Comparison of ENCODE assay signal across 22 mouse cellular contexts in genomic region chr4:153905511-153905910, GRCm38 (mm10). TPM values are rescaled to one million over a fixed set of nuclear protein-coding genes. Genes with fewer than 3 reads are reported as not detected.
DNase-seq lines count a peak whose midpoint lies in the region; ATAC-seq lines count a peak whose summit lies in the region.
"Had no signal": no experiment of that assay in that cellular context is flagged by ENCODE, and none has a peak within 500 bp of the region (broad histone marks: within the 10 kb centered on the region; RNA-seq: fewer than 3 reads in every experiment).

No protein-coding gene starts in this region.

- H3K36me3 ChIP-seq in heart, embryonic 12.5 days: no peaks in the 10 kb centered on the region
- no peaks in the 10 kb centered on the region for H3K36me3 ChIP-seq in neural tube, embryonic 15.5 days
- H3K36me3 ChIP-seq: embryonic facial prominence, embryonic 13.5 days; hindbrain, embryonic 12.5 days; kidney, embryonic 15.5 days; limb, embryonic 15.5 days; liver, embryonic 15.5 days; midbrain, embryonic 15.5 days had no signal

- H3K27me3 ChIP-seq in heart, embryonic 12.5 days (replicated peaks): 0 out of 2 replicates have a peak, but pooled peaks cover 3% of the 10 kb centered on the region
- 0 out of 2 replicates have a peak, but pooled peaks cover 5% of the 10 kb centered on the region for H3K27me3 ChIP-seq in neural tube, embryonic 15.5 days (replicated peaks)
- H3K27me3 ChIP-seq: embryonic facial prominence, embryonic 13.5 days; kidney, embryonic 15.5 days; limb, embryonic 15.5 days; liver, embryonic 15.5 days; midbrain, embryonic 15.5 days had no signal

- no peak overlapping the region for H3K4me2 ChIP-seq in heart, embryonic 12.5 days
- H3K4me2 ChIP-seq in neural tube, embryonic 15.5 days: no peak overlapping the region
- H3K4me2 ChIP-seq: embryonic facial prominence, embryonic 13.5 days; hindbrain, embryonic 12.5 days; kidney, embryonic 15.5 days; limb, embryonic 15.5 days; liver, embryonic 15.5 days; midbrain, embryonic 15.5 days had no signal

- no peaks in the 10 kb centered on the region; the same call in 1 of the 2 replicates for H3K9me3 ChIP-seq in heart, embryonic 12.5 days (replicated peaks)
- H3K9me3 ChIP-seq in neural tube, embryonic 15.5 days (replicated peaks): no peaks in the 10 kb centered on the region
- H3K9me3 ChIP-seq: embryonic facial prominence, embryonic 13.5 days; hindbrain, embryonic 12.5 days; kidney, embryonic 15.5 days; limb, embryonic 15.5 days; liver, embryonic 15.5 days; midbrain, embryonic 15.5 days had no signal

- no peaks in the 10 kb centered on the region for H3K4me1 ChIP-seq in heart, embryonic 12.5 days (replicated peaks)
- H3K4me1 ChIP-seq in neural tube, embryonic 15.5 days: peaks cover 13% of the 10 kb centered on the region; the same call in 1 of the 2 replicates
- H3K4me1 ChIP-seq: embryonic facial prominence, embryonic 13.5 days; kidney, embryonic 15.5 days; limb, embryonic 15.5 days; liver, embryonic 15.5 days had no signal

- H3K4me3 ChIP-seq in heart, embryonic 12.5 days: no peak overlapping the region
- H3K4me3 ChIP-seq in neural tube, embryonic 15.5 days (replicated peaks): no peak overlapping the region
- H3K4me3 ChIP-seq: embryonic facial prominence, embryonic 13.5 days; hindbrain, embryonic 12.5 days; kidney, embryonic 15.5 days; limb, embryonic 15.5 days; liver, embryonic 15.5 days; midbrain, embryonic 15.5 days had no signal

- peak; percentile 23 for DNase-seq in heart, postnatal 4 days
- DNase-seq in neural tube, embryonic 10.5 days (ENCODE audit: extremely low spot score, low spot score): peak; percentile 21
- DNase-seq in forelimb bud, embryonic 11.5 days (ENCODE audit: low read depth, low spot score): peak; percentile 19
- no peak for DNase-seq in left cerebral cortex, postnatal 25 days (ENCODE audit: low spot score in 2 of 2)
- no peak for DNase-seq in c-Kit-positive CD71-positive TER-119-positive erythroid progenitor cells, embryonic 14.5 days (ENCODE audit: low spot score)
- DNase-seq: adrenal gland, adult 2 months; cerebellum, adult 18-20 months; cerebellum, postnatal 25 days; gastrocnemius, postnatal 36 days; lung, postnatal 10 days; right cerebral cortex, adult 18-20 months; thymus, postnatal 4 days had no signal

- ATAC-seq in heart, embryonic 12.5 days (ENCODE audit: insufficient number of reproducible peaks, low FRiP score): no peak
- ATAC-seq in neural tube, embryonic 15.5 days (ENCODE audit: low FRiP score): no peak
- ATAC-seq: forebrain, embryonic 14.5 days; inflammation-experienced regulatory T-cells, adult 6 months; midbrain, embryonic 15.5 days had no signal

- no peak overlapping the region for H3K27ac ChIP-seq in heart, embryonic 12.5 days (ENCODE audit: poor library complexity, severe bottlenecking)
- no peak overlapping the region for H3K27ac ChIP-seq in neural tube, embryonic 15.5 days (replicated peaks)
- H3K27ac ChIP-seq: embryonic facial prominence, embryonic 13.5 days; hindbrain, embryonic 12.5 days; kidney, embryonic 15.5 days; limb, embryonic 15.5 days; liver, embryonic 15.5 days; midbrain, embryonic 15.5 days had no signal

- WGBS in heart, embryonic 12.5 days: 31% methylated on average over 7 of the region's 7 CpGs
- 50% methylated on average over 7 of the region's 7 CpGs for WGBS in neural tube, embryonic 15.5 days

- H3K9ac ChIP-seq in heart, embryonic 12.5 days: no peak overlapping the region
- H3K9ac ChIP-seq in neural tube, embryonic 15.5 days (replicated peaks): no peak overlapping the region
- H3K9ac ChIP-seq: embryonic facial prominence, embryonic 13.5 days; hindbrain, embryonic 12.5 days; kidney, embryonic 15.5 days; limb, embryonic 15.5 days; liver, embryonic 15.5 days; midbrain, embryonic 15.5 days had no signal

- intact Hi-C loops in left cerebral cortex, postnatal 25 days (cut with DNase I): no loop called here

RNA-seq across cellular contexts. Expression of gene A430005L14Rik, which starts 51.5 kb away (rescaled TPM):
- total RNA-seq in heart, postnatal 4 days (2021): 10 to 100 TPM; 17.1 to 18.5 TPM
- 49.7 and 51.9 TPM in 2 replicates for polyA plus RNA-seq in heart, embryonic 12.5 days (2016; fragmentation: Nextera tagmentation; extraction: Ambion mirVana)
- polyA plus RNA-seq in neural tube, embryonic 15.5 days (2015; fragmentation: Nextera tagmentation; extraction: Ambion mirVana): 52.8 and 56.6 TPM in 2 replicates
- total RNA-seq in left cerebral cortex, postnatal 25 days (2021): 10 to 100 TPM; 25.9 to 29.3 TPM

Comparison
In these comparisons a context has a peak if more than half of its experiments do, and no peak if none do; other contexts are left out.
1. DNase-seq: peak in heart, postnatal 4 days (single experiment), neural tube, embryonic 10.5 days (single experiment) and forelimb bud, embryonic 11.5 days (single experiment); none in left cerebral cortex, postnatal 25 days (0 of 2) and c-Kit-positive CD71-positive TER-119-positive erythroid progenitor cells, embryonic 14.5 days (single experiment).